Mouse (Mus musculus) small intestine, adult 2 months (tissue): Measurements from ENCODE around the gene Ccdc167.

Experiments used
- CTCF ChIP-seq: fragments of 200-500 bp; IDR thresholded peaks from 2 replicates; pipeline ENCODE4 v1.5.1; 2012; ENCODE audit warnings: low read depth, mild to moderate bottlenecking, control low read depth, inconsistent platforms, low read length, moderate library complexity, mixed read lengths; ENCODE audit not compliant: insufficient replicate concordance, insufficient read length; ENCODE audit errors: extremely low read depth
- POLR2A ChIP-seq: fragments of 200-500 bp; IDR thresholded peaks from 2 replicates; pipeline ENCODE4 v1.6.1; 2012; ENCODE audit warnings: low read depth, mild to moderate bottlenecking, control low read depth, inconsistent platforms, low read length, moderate library complexity

GRCm38 (mm10) chr17:29761938-29762337, 45.1 kb upstream of the Ccdc167 start:
- TF ChIP-seq POLR2A: no peak
- TF ChIP-seq CTCF: no peak
